In the genomic region with DNA sequence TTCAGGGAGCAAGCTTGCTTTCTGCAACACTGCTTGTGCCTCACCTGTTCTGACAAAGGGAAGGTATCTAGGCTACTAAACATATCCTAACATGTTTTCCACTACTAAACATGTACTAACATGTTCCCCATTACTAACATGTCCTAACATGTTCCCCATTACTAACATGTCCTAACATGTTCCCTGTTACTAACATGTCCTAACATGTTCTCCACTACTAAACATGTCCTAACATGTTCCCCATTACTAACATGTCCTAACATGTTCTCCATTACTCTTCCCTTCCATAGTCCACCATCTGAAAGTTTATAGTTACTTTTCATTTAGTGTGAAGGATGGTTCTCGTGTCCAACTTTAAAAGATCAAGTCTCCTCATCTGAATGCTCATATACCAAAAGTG, we compare ENCODE assay signal across 25 mouse cellular contexts.
"Had no signal": no experiment of that assay in that cellular context is flagged by ENCODE, and none has a peak within 500 bp of the region (broad histone marks: within the 10 kb centered on the region; RNA-seq: fewer than 3 reads in every experiment).

No protein-coding gene starts in this region.

- H3K27ac ChIP-seq: embryonic facial prominence, embryonic 10.5 days; embryonic facial prominence, embryonic 12.5 days; embryonic facial prominence, embryonic 13.5 days; embryonic facial prominence, embryonic 15.5 days; forebrain, embryonic 10.5 days; forebrain, embryonic 12.5 days; forebrain, embryonic 13.5 days; forebrain, embryonic 15.5 days; gastrocnemius, adult 2 months; heart, adult 2 months; heart, embryonic 10.5 days had no signal

- H3K4me2 ChIP-seq: embryonic facial prominence, embryonic 12.5 days; embryonic facial prominence, embryonic 13.5 days; embryonic facial prominence, embryonic 15.5 days; forebrain, embryonic 12.5 days; forebrain, embryonic 13.5 days; forebrain, embryonic 15.5 days had no signal

- H3K36me3 ChIP-seq: embryonic facial prominence, embryonic 10.5 days; embryonic facial prominence, embryonic 12.5 days; embryonic facial prominence, embryonic 13.5 days; embryonic facial prominence, embryonic 15.5 days; forebrain, embryonic 10.5 days; forebrain, embryonic 12.5 days; forebrain, embryonic 15.5 days; heart, embryonic 10.5 days had no signal

- H3K4me3 ChIP-seq: embryonic facial prominence, embryonic 10.5 days; embryonic facial prominence, embryonic 12.5 days; embryonic facial prominence, embryonic 13.5 days; embryonic facial prominence, embryonic 15.5 days; erythroblast, embryonic 14.5 days; forebrain, embryonic 10.5 days; forebrain, embryonic 12.5 days; forebrain, embryonic 13.5 days; forebrain, embryonic 15.5 days; gastrocnemius, adult 2 months; heart, adult 2 months; heart, embryonic 10.5 days had no signal

- H3K9me3 ChIP-seq: embryonic facial prominence, embryonic 10.5 days; embryonic facial prominence, embryonic 12.5 days; embryonic facial prominence, embryonic 13.5 days; embryonic facial prominence, embryonic 15.5 days; forebrain, embryonic 10.5 days; forebrain, embryonic 12.5 days; forebrain, embryonic 13.5 days; forebrain, embryonic 15.5 days; heart, embryonic 10.5 days had no signal

- H3K27me3 ChIP-seq: embryonic facial prominence, embryonic 12.5 days; embryonic facial prominence, embryonic 13.5 days; embryonic facial prominence, embryonic 15.5 days; forebrain, embryonic 12.5 days; forebrain, embryonic 13.5 days; forebrain, embryonic 15.5 days had no signal

- DNase-seq: cerebellum, adult 9-10 months; cerebellum, adult 9-11 months; cerebellum, postnatal 10 days; cerebellum, postnatal 14 days; cerebellum, postnatal 25 days; cerebellum, postnatal 36 days; embryo, embryonic 11 days; forebrain, postnatal 0 days; gastrocnemius, adult 2 months; gastrocnemius, postnatal 10 days; gastrocnemius, postnatal 14 days; gastrocnemius, postnatal 25 days; gastrocnemius, postnatal 36 days; heart, adult 18-20 months; heart, adult 2 months had no signal

- H3K4me1 ChIP-seq: forebrain, embryonic 15.5 days; heart, embryonic 10.5 days had no signal

- H3K9ac ChIP-seq: embryonic facial prominence, embryonic 12.5 days; embryonic facial prominence, embryonic 13.5 days; embryonic facial prominence, embryonic 15.5 days; forebrain, embryonic 12.5 days; forebrain, embryonic 13.5 days; forebrain, embryonic 15.5 days; forebrain, postnatal 0 days had no signal
